Mouse (Mus musculus) heart, postnatal 0 days (tissue): ENCODE data around the gene Ndufv1.

Source experiments
- CTCF ChIP-seq: IDR thresholded peaks from 2 replicates; pipeline ENCODE4 v1.5.1; 2016; ENCODE audit warnings: antibody characterized with exemption, control low read depth, low read depth
- EP300 ChIP-seq: IDR thresholded peaks from 2 replicates; pipeline ENCODE4 v1.6.1; 2016; ENCODE audit warnings: antibody characterized with exemption, low read depth

- no peak; the same call in 1 of the 2 replicates for TF ChIP-seq CTCF
- TF ChIP-seq EP300, result no peak
Measured at GRCm38 (mm10) chr19:3988750-3989149, 23.9 kb downstream of the Ndufv1 start.
